Mouse (Mus musculus) midbrain, embryonic 10.5 days (tissue): ENCODE results near the gene Lipe. TPM values are rescaled to one million over a fixed set of nuclear protein-coding genes. Genes with fewer than 3 reads are reported as not detected.

Source experiments
- DNase-seq: peaks from one replicate; pipeline ENCODE4 v3.0.0-alpha.2; 2017; ENCODE audit warnings: low spot score
- H3K27ac ChIP-seq: fragments of 300-500 bp; sonication (generic); replicated peaks from 2 replicates; pipeline ENCODE4 v1.5.1; 2016; ENCODE audit warnings: mild to moderate bottlenecking
- H3K27me3 ChIP-seq: fragments of 300-500 bp; sonication (generic); 2 replicates; pipeline ENCODE4 v1.6.1; 2016; ENCODE audit warnings: low read depth, mild to moderate bottlenecking; ENCODE audit not compliant: poor library complexity, severe bottlenecking
- H3K36me3 ChIP-seq: fragments of 300-500 bp; sonication (generic); 2 replicates; pipeline ENCODE4 v1.6.1; 2016; ENCODE audit warnings: mild to moderate bottlenecking, moderate library complexity
- H3K4me1 ChIP-seq: fragments of 300-500 bp; sonication (generic); 2 replicates; pipeline ENCODE4 v1.6.1; 2016
- H3K4me3 ChIP-seq: fragments of 300-500 bp; sonication (generic); 2 replicates; pipeline ENCODE4 v1.5.1; 2016; ENCODE audit warnings: mild to moderate bottlenecking, moderate library complexity
- H3K9me3 ChIP-seq: fragments of 300-500 bp; sonication (generic); replicated peaks from 2 replicates; pipeline ENCODE4 v1.6.1; 2016; ENCODE audit warnings: mild to moderate bottlenecking
- WGBS: fragments of 180-500 bp; shearing (Covaris S2); methylation state at CpG from one replicate; pipeline ENCODE4 v1.1.7; 2016; 5-methylcytosine and 5-hydroxymethylcytosine counted together
- polyA plus RNA-seq: library from polyadenylated mRNA; unstranded; fragments of >200 nt; fragmentation: Nextera tagmentation; extraction: Ambion mirVana; gene quantifications from 2 replicates; pipeline ENCODE4 v1.2.1, GENCODE M21; 2016

The Lipe gene
- polyA plus RNA-seq, 1 experiment from 2014 or later = 4.7 TPM

- Histone ChIP-seq H3K27ac (no peak overlapping the region), H3K36me3 (peaks cover 18% of the 10 kb centered on the region), H3K27me3 (peaks cover 34% of the 10 kb centered on the region), H3K4me3 (no peak overlapping the region), H3K4me1 (peaks cover 40% of the 10 kb centered on the region), H3K9me3 (no peaks in the 10 kb centered on the region)
- no peak for DNase-seq
- WGBS = 75% methylated on average over 2 of the region's 2 CpGs
These were observed 6.6 kb downstream of the Lipe start for GRCm38 (mm10) chr7:25391856-25392453.

GRCm38 (mm10) chr7:25390986-25391385, 7.5 kb downstream of the Lipe start:
- Histone ChIP-seq H3K27me3 (peaks cover 28% of the 10 kb centered on the region), H3K9me3 (no peaks in the 10 kb centered on the region), H3K4me3 (no peak overlapping the region), H3K4me1 (peaks cover 34% of the 10 kb centered on the region), H3K36me3 (peaks cover 26% of the 10 kb centered on the region), H3K27ac (no peak overlapping the region)
- no peak for DNase-seq
- WGBS = 46% methylated on average over 2 of the region's 2 CpGs

GRCm38 (mm10) chr7:25390054-25390770, 8.3 kb downstream of the Lipe start:
- Histone ChIP-seq H3K27me3 (peaks cover 28% of the 10 kb centered on the region), H3K36me3 (peaks cover 34% of the 10 kb centered on the region), H3K4me1 (peaks cover 31% of the 10 kb centered on the region), H3K4me3 (no peak overlapping the region), H3K9me3 (no peaks in the 10 kb centered on the region), H3K27ac (no peak overlapping the region)
- DNase-seq = no peak
- 36% methylated on average over 8 of the region's 8 CpGs for WGBS

- Histone ChIP-seq H3K27ac (no peak overlapping the region), H3K36me3 (peaks cover 44% of the 10 kb centered on the region), H3K9me3 (no peaks in the 10 kb centered on the region), H3K4me1 (peaks cover 21% of the 10 kb centered on the region), H3K4me3 (no peak overlapping the region), H3K27me3 (peaks cover 18% of the 10 kb centered on the region)
- no peak for DNase-seq
- 87% methylated on average over 7 of the region's 7 CpGs for WGBS
These were observed 9.6 kb downstream of the Lipe start for GRCm38 (mm10) chr7:25388916-25389315.

GRCm38 (mm10) chr7:25387811-25388440, 10.6 kb downstream of the Lipe start:
- no peak overlapping the region for H3K27ac ChIP-seq
- H3K36me3 ChIP-seq = peaks cover 51% of the 10 kb centered on the region
- H3K9me3 ChIP-seq = no peaks in the 10 kb centered on the region
- DNase-seq = no peak
- H3K4me3 ChIP-seq = no peak overlapping the region
- whole genome bisulfite sequencing = 93% methylated on average over 18 of the region's 18 CpGs
- peaks cover 19% of the 10 kb centered on the region for H3K4me1 ChIP-seq
- peaks cover 8% of the 10 kb centered on the region; the same call in 1 of the 2 replicates for H3K27me3 ChIP-seq

- peaks cover 12% of the 10 kb centered on the region for H3K4me1 ChIP-seq
- H3K4me3 ChIP-seq = no peak overlapping the region
- DNase-seq = no peak
- no peak overlapping the region for H3K27ac ChIP-seq
- H3K27me3 ChIP-seq = peaks cover 15% of the 10 kb centered on the region
- 89% methylated on average over 12 of the region's 12 CpGs for WGBS
- no peaks in the 10 kb centered on the region for H3K9me3 ChIP-seq
- peaks cover 56% of the 10 kb centered on the region for H3K36me3 ChIP-seq
These were observed 12.5 kb downstream of the Lipe start for GRCm38 (mm10) chr7:25385850-25386555.

- WGBS = 97% methylated on average over 12 of the region's 12 CpGs
- H3K4me1 ChIP-seq = peaks cover 12% of the 10 kb centered on the region
- peaks cover 22% of the 10 kb centered on the region for H3K27me3 ChIP-seq
- no peaks in the 10 kb centered on the region for H3K9me3 ChIP-seq
- no peak for DNase-seq
- H3K27ac ChIP-seq = no peak overlapping the region
- H3K36me3 ChIP-seq = peaks cover 56% of the 10 kb centered on the region
- H3K4me3 ChIP-seq = no peak overlapping the region
These were observed 13.3 kb downstream of the Lipe start for GRCm38 (mm10) chr7:25385259-25385658.

- 89% methylated on average over 9 of the region's 9 CpGs for WGBS
These were observed 13.7 kb downstream of the Lipe start for GRCm38 (mm10) chr7:25384818-25385217.

GRCm38 (mm10) chr7:25384318-25384717, 14.2 kb downstream of the Lipe start:
- peaks cover 15% of the 10 kb centered on the region for H3K4me1 ChIP-seq
- WGBS = 88% methylated on average over 13 of the region's 13 CpGs
- no peaks in the 10 kb centered on the region for H3K9me3 ChIP-seq
- no peak for DNase-seq
- H3K27me3 ChIP-seq = peaks cover 25% of the 10 kb centered on the region
- H3K36me3 ChIP-seq = peaks cover 56% of the 10 kb centered on the region
- no peak overlapping the region for H3K27ac ChIP-seq
- H3K4me3 ChIP-seq = no peak overlapping the region

More at GRCm38 (mm10) chr7:25384818-25385217, 13.7 kb downstream of the Lipe start:
- H3K4me3 ChIP-seq = no peak overlapping the region
- DNase-seq = no peak
- H3K4me1 ChIP-seq = peaks cover 12% of the 10 kb centered on the region
- H3K27ac ChIP-seq = no peak overlapping the region
- no peaks in the 10 kb centered on the region for H3K9me3 ChIP-seq
- peaks cover 25% of the 10 kb centered on the region for H3K27me3 ChIP-seq
- H3K36me3 ChIP-seq = peaks cover 56% of the 10 kb centered on the region

GRCm38 (mm10) chr7:25383891-25384290, 14.6 kb downstream of the Lipe start:
- H3K36me3 ChIP-seq = peaks cover 56% of the 10 kb centered on the region
- 81% methylated on average over 4 of the region's 4 CpGs for WGBS

GRCm38 (mm10) chr7:25383385-25383784, 15.1 kb downstream of the Lipe start:
- WGBS = 92% methylated on average over 7 of the region's 7 CpGs
- Histone ChIP-seq H3K36me3 (peaks cover 51% of the 10 kb centered on the region), H3K27me3 (peaks cover 31% of the 10 kb centered on the region), H3K4me1 (peaks cover 18% of the 10 kb centered on the region), H3K4me3 (no peak overlapping the region), H3K9me3 (no peaks in the 10 kb centered on the region), H3K27ac (no peak overlapping the region)
- no peak for DNase-seq

More at GRCm38 (mm10) chr7:25383891-25384290, 14.6 kb downstream of the Lipe start:
- peaks cover 26% of the 10 kb centered on the region for H3K27me3 ChIP-seq
- no peak for DNase-seq
- H3K27ac ChIP-seq = no peak overlapping the region
- no peak overlapping the region for H3K4me3 ChIP-seq
- H3K9me3 ChIP-seq = no peaks in the 10 kb centered on the region
- H3K4me1 ChIP-seq = peaks cover 18% of the 10 kb centered on the region

- Histone ChIP-seq H3K36me3 (peaks cover 43% of the 10 kb centered on the region), H3K4me3 (no peak overlapping the region), H3K27ac (no peak overlapping the region), H3K9me3 (no peaks in the 10 kb centered on the region), H3K4me1 (peaks cover 19% of the 10 kb centered on the region), H3K27me3 (peaks cover 38% of the 10 kb centered on the region)
- DNase-seq = no peak
These were observed 16.0 kb downstream of the Lipe start for GRCm38 (mm10) chr7:25382541-25382940.
